Mouse (Mus musculus): ENCODE measurements around the gene Rbfox2.

Rbfox2 gene

DNA sequence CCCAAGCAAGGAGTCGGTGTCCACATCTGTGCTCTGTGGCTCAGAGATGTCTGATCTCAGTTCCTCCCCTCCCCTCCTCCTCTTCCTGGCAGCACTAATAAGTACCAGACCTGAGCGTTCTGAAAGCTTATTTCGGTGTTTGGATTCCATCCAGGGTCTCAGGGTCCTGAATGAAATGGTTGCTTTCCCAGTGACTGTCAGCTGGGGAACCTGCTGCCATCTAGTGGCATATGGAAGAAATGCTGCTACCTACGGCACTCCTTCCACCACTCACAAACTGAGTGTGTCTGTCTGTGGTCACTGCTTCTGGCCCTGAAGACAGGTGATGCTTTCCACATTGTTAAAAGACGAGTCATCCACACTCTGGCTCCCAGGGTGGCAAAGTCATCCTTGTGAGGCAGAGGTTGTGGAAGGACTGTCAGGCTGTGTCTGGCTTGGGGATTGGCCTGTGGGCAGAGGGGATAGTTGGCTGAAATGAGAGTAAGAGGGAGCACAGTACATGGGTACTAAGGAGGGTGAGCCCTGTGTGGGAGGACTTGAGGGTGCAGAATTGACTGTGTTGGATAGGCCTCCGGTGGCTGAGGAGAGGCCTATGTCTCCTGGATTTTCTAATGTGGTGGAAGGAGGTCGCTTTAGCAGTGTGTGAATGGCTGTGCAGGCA is 277.3 kb downstream of the Rbfox2 start:
- peak; percentile 60 for DNase-seq (ENCODE audit: low read depth, low spot score)

All from CD4-positive, CD25-positive, alpha-beta regulatory T cell, adult 2 months (primary cell).